Mouse (Mus musculus): ENCODE results near the gene Tmc8. TPM values are rescaled to one million over a fixed set of nuclear protein-coding genes. Genes with fewer than 3 reads are reported as not detected.
"Not testable (repeated sequence)": the region's sequence is repeated elsewhere in the genome, so short reads cannot be mapped to it uniquely, and the experiment has no call there.

Gene Tmc8
- total and polyA plus RNA-seq, 3 experiments = 2.3 to 12.3 (median 3.1) TPM

DNA sequence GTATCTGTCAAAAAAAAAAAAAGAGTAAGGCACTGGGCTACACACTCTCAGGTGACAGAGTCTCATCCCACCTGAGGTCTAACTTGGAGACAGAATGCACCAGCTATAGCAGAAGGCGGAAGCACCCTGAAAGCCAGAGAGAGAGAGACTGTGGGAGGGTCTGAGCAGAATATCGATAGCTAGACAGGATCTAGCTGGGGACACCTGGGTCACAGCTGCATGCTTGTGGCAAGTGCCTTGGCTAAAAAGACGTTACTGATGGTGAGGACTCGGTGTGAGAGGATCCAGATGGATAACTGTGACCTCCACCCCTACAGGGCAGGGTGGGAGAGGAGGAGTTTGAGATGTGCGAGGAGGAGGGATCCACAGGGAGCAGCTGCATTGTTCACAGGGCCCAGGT, 15.1 kb downstream of the Tmc8 start:
- no peak for DNase-seq

DNA sequence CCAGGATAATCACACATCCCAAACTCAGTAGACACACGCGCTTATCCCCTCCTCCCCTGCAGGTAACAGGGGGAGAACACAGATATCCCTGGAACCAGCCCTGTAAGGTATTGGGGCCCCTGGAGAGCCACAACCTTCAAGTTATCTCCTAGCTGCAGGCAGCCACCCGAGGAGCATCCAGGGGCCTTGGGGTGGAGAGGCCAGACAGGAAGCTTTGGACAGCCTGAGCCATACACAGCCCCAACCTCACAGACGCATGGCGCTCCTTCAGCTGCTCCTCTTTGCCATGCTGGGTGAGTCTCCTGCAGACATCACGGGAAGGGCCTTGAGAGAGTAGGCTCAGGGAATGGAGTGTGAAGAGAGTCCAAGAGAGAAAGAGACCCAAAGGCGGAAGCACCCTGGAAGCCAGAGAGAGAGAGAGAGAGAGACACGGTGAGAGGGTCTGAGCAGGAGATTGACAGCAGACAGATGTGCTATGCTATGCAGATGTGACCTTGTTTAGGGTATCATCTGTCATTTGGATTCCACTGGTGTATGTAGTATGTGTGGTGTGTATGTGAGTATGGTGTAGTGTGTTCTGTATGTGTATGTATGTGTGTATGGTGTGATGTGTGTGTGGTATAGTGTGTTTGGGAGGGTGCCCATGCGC, 15.8 kb downstream of the Tmc8 start, which contains the start of gene 6030468B19Rik:
Gene 6030468B19Rik (plus strand): TSS at position 150 of the 649 bp plus-strand sequence.
- DNase-seq = no peak

GRCm38 (mm10) chr11:117798160-117798541, 16.3 kb downstream of the Tmc8 start:
- no peak for DNase-seq

- DNase-seq = no peak
Observed at GRCm38 (mm10) chr11:117799174-117799573, 17.3 kb downstream of the Tmc8 start.

GRCm38 (mm10) chr11:117800038-117800437, 18.2 kb downstream of the Tmc8 start:
- no peak for DNase-seq

GRCm38 (mm10) chr11:117801650-117802049, 19.8 kb downstream of the Tmc8 start:
- no peak for DNase-seq

- DNase-seq = no peak
Observed at GRCm38 (mm10) chr11:117803166-117803688, 21.4 kb downstream of the Tmc8 start.

DNA sequence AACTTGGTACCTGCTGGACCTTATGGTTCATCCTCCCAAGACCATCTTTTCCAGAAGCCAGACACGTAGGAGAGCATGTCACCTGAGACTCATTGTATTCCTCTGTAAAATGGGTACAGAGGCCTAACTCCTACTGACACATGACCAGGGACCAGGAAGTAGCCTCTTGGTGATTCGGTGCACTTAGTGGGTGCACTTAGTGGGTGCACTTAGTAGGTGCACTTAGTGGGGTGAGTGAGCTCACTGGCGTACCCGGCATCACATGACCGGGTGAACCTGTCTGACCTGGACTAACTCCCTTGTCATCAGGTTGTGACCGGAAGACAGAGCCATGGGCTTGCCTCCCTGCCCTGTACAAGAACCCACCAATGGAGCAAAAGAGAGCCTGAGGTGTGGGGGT, 24.9 kb downstream of the Tmc8 start:
- DNase-seq = no peak

- peak; percentile 88 for DNase-seq
Observed at GRCm38 (mm10) chr11:117809407-117810311, 27.8 kb downstream of the Tmc8 start, which contains the start of the genes Gm20708 and Syngr2. Gm20708 (plus strand) TSS chr11:117809668. Syngr2 (plus strand) TSS chr11:117809668.

- DNase-seq = peak; percentile 95
Observed at GRCm38 (mm10) chr11:117810401-117811046, 28.6 kb downstream of the Tmc8 start.

DNA sequence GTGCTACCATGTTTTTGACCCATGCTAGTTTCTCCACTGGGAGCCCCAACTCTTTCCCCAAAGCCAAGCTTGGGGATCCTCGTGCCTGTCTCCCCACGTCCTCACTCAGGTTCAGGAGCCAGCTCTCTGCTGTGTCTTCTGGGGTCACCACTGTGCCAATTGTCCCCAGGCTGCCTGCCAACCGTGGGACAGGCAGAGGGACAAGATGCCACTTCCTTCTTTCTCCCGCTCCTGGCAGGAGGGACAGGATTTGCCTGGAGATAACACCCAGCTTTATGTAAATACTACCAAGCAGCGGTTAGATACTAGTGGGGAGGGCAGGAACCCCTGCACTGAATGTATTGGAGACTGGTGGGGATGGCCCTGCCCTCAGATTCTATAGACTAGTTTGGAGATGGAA, 32.0 kb downstream of the Tmc8 start:
- no peak for DNase-seq

GRCm38 (mm10) chr11:117814704-117815366, 33.0 kb downstream of the Tmc8 start:
- no peak for DNase-seq

GRCm38 (mm10) chr11:117815850-117816249, 34.0 kb downstream of the Tmc8 start:
- DNase-seq = not testable (repeated sequence)

GRCm38 (mm10) chr11:117816389-117816996, 34.6 kb downstream of the Tmc8 start:
- DNase-seq = no peak

- no peak for DNase-seq
Observed at GRCm38 (mm10) chr11:117819095-117819494, 37.2 kb downstream of the Tmc8 start.

GRCm38 (mm10) chr11:117820173-117820572, 38.3 kb downstream of the Tmc8 start:
- DNase-seq = no peak

GRCm38 (mm10) chr11:117821868-117822267, 40.0 kb downstream of the Tmc8 start:
- DNase-seq = peak; percentile 78

- no peak for DNase-seq
Observed at GRCm38 (mm10) chr11:117822728-117823241, 40.9 kb downstream of the Tmc8 start.

- no peak for DNase-seq
Observed at GRCm38 (mm10) chr11:117823411-117823810, 41.5 kb downstream of the Tmc8 start.

- peak; percentile 84 for DNase-seq
Observed at GRCm38 (mm10) chr11:117824060-117824969, 42.4 kb downstream of the Tmc8 start.

All from adrenal gland, adult 2 months (tissue).